Mouse (Mus musculus) stomach, postnatal 0 days (tissue): Measurements from ENCODE around the gene Unkl.

ENCODE experiments used
- CTCF ChIP-seq: IDR thresholded peaks from 2 replicates; pipeline ENCODE4 v1.5.1; 2016; ENCODE audit warnings: antibody characterized with exemption, low read depth, mild to moderate bottlenecking, moderate library complexity
- EP300 ChIP-seq: optimal IDR thresholded peaks from 2 replicates; pipeline ENCODE3; 2016; ENCODE audit warnings: antibody characterized with exemption

DNA sequence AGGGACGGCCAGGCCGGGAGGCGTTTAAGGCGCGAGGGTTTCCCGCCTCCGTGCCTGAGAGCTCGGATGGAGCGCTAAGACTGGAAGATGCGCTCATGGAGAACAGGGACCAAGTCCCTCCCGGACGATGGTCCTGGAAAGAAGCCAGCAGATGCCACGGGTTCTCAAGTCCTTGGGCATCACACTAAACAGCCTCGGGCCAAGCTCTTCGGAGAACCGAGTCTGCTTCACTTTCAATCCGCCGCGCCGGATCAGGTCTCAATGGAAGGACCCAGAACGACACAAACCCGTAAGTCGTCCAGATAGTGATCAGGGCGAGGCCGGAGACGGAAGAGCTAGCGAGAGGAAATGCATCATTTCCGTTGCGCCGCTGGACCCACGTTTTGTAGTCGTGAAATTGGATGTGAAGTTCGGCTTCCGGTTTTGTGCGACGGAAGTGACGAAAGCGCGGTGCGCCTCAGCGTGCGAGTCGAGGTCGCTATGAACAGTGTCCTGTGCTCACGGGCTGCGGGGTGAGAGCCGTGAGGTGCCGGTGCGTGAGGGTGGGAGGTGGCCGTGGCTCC, 4.0 kb upstream of the Unkl start, which contains the start of gene BC003965:
- TF ChIP-seq CTCF (no peak), EP300 (no peak)
